Mouse (Mus musculus) right cerebral cortex, postnatal 10 days (tissue): ENCODE results near the gene Igsf8.

Experiments
- DNase-seq, 2 experiments: peaks; one replicate each; pipeline ENCODE4 v3.0.0; 2021; ENCODE audit warnings: low spot score in 2 of 2

The Igsf8 gene

DNA sequence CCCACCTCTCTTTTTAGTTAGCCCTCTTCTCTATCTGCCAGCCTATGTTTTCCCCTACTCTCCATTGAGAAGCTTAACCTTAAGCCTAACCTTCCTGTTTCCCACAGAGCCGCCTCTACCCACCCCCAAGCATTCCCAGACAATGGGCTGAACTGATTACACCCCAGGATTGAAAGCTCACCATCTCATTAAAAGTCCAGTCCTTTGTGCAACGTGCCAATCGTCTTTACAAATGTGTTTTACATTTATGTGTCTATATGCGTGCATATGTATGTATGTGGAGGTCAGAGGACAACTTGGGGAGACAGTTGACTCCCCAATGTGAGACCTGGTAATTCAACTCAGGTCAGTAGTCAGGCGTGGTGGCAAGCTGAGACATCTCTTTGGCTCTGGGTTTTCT lies 61.9 kb downstream of the Igsf8 start:
- no peak for DNase-seq

DNA sequence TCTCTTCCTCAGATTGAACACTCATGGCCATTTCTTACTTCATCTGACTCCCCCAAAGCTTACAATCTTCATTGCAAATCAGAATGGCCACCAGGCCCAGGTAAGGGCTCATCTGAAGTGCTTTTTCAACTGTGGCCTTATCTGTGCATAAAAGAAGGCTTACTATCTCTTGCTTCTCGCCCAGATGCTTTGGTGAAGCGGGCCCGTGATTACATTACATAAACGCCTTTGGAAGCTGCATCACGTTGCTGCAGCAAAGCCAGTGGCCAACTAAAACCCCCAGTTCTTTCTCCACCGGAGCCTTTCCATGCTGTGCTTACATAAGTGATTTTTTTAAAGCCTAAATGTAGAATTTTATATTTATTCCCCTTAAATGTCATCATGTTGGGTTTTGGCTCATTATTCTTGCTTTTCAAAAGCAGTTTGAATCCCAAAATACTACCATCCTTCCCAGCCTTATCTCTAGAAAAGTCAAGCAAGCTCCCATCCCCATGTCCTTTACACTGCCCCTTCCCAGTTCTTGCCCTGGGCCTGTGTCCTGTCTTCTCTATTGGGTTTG lies 62.4 kb downstream of the Igsf8 start:
- peak; percentile 79 to 88 for DNase-seq

DNA sequence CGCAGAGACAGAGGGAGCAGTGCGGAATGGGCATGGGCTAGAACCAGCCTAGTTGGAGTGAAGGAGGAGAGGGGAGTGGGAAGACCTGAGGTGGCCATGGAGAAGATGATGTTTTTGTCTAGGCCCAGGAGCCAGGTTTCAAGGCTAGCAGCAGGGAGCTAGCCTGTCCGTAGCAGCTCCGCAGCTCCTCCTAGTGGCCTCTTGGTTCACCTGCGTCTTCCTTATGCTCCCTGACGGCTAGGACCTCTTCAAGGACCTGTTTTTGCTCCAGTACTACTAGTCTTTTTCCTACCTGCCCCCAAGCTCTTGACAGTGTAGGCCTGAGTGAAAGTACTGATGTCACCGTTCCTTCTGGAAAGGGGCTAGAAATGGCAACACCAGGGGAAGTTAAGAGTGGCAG lies 63.3 kb downstream of the Igsf8 start:
- DNase-seq: peak; percentile 84

DNA sequence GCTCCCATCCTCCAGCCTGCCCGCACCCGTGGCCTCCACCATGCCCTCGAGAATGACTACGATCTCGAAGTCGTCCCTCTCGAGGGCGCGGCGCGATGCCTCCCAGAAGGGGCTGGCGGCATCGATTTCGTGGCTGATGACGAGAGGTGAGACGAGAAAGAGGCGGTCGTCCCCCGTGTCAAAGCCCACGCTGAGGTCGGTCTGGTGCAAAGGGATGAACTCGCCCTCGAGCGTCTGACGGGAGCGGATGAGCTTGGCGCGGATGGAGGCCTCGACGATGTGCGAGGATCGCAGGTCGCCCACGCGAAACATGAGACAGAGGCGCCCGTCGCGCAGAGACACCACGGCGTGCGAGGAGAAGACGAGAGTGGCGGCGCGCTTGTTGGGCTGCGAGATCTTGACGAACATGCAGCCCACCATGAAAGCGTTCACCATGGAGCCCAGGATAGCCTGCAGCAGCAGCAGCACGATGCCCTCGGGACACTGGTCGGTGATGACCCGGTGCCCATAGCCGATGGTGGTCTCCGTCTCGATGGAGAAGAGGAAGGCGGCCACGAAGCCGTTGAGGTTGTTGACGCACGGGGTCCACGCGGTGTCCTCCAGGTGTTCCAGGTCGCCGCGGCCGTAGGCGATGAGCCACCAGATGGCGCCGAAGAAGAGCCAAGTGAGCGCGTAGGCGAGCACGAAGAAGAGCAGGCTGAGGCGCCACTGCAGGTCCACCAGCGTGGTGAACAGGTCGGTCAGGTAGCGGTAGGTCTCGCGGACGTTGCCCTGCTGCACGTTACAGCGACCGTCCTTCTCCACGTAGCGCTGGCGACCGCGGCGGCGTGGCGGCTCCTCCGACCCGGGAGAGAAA lies 64.5 kb downstream of the Igsf8 start:
- peak; percentile 81 to 83 for DNase-seq

DNA sequence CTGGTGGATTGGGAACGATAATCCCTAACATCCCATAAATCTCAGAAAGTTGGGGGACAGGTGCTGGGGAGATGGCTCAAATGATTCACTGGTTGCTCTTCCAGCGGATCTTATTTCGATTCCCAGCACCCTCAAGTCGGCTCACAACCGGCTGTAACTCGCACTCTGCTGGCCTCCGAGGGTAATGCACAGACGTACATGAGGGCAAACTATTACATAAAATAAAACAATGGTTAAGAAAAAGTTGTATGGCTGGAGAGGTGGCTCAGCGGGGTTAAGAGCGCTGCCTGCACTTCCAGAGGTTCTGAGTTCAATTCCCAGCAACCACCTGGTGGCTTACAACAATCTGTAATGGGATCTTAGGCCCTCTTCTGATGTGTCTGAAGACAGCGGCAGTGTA lies 65.2 kb downstream of the Igsf8 start:
- no peak for DNase-seq

DNA sequence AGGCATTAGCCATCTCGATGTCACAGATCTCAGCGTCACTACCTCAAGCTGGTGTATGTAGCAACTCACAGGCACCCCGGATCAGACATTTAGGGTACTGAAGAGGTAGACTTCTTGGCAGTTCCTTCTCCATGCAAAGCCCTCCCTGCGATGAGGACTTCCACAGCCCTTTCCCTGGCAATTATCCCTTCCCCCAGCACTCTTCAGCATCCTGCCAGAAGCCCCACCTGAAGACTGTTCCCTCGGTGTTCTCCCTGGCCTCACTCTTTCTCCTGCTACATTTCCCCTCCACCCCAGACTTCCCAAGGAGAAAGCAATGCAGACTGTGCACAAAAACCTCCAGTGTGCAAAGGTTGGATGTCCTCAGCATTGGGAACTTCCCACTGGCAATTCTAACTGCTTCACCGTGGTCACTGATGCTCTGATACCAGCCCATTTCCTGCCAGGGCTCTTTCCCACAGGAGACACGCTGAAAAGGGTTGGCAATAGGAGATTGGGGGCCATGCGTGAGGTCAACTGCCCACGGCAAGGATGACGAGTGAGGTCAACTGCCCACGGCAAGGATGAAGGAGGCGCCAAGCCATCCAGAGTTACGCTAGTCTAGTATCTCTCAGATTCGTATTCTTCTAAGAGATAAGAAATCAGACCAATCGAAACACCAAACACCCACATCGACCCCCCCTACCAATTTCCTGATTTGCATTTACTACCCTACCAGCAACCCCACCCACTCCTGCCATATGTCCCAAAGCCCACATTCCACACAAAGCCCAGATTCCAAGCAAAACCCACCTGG lies 66.0 kb downstream of the Igsf8 start:
- peak; percentile 32 to 57 for DNase-seq

DNA sequence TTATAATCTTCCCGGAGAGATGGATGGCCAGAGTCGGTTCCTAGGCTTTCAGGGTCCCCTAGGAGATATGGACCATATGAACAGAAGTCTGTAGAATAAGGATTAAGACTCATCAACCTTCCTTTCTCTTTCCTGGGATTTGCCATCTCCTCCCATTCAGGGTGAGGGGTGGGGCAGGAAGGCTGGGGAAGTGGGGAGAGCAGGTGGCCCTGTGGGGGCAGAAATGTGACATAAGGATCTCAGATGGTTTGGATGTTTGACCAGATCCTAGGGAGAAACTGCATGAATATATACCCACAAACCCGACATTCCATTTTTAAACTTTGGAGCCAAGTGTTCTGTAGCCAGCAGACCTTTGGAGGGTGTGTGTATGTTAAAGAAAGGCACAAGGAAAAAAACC lies 66.6 kb downstream of the Igsf8 start:
- DNase-seq: no peak

DNA sequence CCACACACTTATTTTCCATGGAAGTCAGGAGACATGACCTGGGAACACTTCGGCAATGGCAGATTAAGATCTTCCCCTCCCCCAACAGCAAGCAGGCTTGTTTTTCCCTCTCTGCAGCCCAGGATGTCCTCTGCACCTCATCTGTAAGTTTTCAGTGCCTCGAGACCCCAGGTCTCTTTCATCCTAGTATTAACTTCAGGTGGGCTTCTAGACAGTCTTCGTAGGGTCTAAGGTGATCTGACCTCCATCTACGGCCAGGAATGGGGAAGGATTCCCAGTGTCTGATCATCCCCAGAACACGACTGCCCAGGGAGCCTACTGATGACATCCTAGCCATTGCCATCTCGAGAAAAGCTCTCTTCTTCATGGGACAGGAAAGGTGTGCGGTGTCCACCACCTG lies 67.0 kb downstream of the Igsf8 start:
- no peak for DNase-seq

DNA sequence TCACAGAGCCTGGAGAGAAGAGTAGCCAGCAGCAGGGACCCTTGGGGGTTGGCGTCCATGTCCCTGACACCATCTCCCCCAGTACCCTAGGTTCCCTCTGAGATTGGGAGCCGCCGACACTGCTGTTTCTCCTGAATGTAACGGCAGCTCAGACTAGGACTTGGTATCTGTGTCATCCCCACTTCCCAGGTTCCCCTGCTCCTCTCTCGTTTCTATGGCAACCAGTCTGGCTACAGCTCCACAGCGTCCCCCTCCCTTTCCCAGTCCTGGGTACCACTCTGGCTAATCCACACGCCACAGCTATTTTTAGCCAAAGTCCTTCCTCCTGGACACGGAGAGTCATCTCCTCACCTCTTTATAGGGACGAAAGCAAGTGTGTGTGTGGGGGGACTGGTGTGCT lies 67.7 kb downstream of the Igsf8 start, which contains the start of gene Kcnj9:
Gene Kcnj9 (minus strand): TSS at position 188 of the 400 bp plus-strand sequence.
- DNase-seq: peak; percentile 90 to 95

DNA sequence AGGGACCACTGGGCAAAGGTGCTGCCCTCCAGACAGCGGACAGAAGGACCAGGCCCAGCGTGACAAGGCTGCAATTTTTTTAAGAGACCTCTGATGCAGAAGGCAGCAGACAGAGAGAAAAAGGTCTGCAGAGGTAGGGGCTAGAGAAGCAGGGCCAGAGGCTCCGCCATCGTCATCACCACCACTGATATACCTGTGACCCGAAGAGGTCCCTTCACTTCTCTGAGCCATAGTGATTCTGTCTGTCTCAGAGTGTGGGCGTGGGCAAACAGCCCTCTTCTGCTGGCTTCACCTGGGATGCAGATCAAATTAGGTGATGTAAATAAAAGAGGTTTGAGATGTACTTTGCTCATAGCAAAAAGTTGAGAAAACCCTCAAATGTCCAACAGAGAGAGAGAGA lies 68.2 kb downstream of the Igsf8 start:
- no peak for DNase-seq

DNA sequence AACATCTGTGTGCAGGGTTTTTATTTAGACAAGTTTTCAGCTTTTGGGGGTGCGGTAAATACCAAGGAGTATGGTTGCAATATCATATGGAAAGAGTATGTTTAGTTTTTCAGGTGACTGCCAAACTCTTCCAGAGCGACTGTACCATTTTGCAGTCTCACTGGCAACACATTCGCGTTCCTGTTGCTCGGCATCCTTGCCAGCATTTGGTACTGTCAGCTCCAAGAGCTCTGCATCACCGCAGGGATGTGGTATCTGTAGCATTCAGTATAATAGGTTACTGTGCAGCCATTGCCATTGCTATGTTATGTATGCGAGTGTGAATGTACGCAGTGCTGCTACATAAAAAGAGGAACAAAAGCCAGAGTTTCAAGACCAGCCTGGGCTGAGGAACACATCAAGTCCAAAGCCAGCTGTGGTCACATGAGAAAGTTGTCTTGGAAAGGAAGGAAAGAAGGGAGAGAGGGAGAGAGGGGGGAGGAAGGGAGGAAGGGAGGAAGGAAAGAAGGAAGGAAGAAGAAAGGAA lies 70.0 kb downstream of the Igsf8 start:
- DNase-seq: peak; percentile 46 to 56

DNA sequence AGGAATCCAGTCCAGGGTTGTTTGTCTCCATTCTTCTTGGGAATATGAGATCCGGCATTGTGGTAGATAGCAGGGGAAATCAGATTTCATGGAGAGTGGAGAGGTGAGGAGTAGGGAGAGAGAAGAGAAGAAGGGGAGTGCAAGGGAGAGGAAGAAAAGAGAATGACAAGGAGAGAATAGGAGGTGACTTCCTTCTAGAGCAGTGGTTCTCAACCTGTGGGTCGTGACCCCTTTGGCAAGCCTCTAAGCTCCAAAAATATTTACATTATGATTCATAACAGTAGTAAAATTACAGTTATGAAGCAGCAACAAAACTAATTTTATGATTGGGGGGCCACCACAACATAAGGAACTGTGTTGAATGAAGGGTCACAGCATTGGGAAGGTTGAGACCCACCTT lies 71.5 kb downstream of the Igsf8 start:
- DNase-seq: no peak

DNA sequence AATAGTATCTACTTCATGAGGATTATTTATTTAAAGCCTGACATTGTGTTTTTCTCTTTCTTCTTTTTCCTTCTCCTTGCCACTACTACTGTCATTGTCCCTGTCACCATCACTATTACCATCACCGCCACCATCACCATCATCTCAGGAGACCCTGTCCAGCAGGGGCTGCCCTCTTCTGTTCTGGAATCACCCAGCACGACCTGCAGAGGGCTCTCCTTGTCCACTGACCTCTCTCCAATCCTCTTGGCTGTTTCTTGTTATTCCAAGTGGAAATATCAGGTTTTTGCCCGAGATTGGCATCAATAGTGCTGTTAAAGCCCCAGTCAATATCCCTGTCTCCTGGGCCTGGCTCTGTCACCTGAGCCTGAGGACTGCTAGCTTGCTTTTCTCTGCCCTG lies 72.1 kb downstream of the Igsf8 start:
- DNase-seq: peak in 1 of 2 experiments; percentile 39

DNA sequence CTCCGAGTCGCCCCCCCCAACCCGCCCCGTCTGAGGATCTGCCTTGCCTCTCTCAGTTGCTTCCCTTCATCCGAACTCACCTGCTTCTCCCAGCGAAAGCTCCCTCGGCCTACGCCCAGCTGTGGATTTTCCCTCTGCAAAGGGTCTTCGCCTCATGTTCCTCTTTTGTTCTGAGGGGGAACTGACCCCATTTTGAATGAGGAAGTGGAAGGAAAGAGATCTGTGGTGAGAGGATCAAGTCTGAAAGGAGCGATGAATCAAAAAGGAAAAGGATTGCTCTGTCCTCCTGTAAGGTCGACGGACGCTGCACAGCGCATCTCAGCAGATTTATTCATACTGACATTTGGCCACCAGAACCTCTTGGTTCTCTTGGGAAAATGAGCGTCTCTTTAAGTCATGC lies 74.4 kb downstream of the Igsf8 start:
- DNase-seq: no peak

DNA sequence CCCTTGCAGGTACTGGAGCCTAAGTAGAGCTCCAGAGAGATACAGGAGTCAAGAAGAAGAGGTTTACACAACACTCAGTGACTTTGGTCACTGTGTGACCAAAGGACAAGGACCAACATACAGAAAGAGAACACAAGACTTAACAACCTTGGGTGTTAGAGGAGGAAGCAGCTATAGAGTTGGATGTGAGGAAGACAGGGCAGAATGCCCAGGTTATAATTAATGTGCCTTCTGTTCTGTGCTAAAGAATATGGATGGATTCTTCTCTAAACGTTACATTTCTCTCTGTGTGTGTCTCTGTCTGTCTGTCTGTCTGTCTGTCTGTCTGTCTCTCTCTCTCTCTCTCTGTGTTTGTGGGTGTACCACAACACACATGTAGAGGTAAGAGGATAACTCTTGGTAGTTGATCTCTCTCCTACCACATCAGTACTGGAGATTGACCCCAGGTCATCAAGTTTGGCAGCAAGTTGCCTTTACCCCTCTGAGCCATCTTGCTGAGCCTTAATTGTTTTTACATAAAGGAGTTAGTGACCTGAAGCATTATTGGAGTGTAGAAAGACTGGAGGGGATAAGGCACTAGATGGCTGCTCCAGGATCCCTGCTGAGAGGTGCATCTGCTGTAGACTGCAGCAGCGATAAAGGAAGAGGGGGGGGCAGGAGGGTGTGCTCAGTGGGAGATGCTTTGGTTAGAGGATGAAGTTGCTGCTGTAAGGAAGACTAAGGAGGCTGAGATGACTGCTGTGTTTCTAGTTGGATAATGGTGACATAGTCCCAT lies 76.2 kb downstream of the Igsf8 start:
- DNase-seq: no peak

DNA sequence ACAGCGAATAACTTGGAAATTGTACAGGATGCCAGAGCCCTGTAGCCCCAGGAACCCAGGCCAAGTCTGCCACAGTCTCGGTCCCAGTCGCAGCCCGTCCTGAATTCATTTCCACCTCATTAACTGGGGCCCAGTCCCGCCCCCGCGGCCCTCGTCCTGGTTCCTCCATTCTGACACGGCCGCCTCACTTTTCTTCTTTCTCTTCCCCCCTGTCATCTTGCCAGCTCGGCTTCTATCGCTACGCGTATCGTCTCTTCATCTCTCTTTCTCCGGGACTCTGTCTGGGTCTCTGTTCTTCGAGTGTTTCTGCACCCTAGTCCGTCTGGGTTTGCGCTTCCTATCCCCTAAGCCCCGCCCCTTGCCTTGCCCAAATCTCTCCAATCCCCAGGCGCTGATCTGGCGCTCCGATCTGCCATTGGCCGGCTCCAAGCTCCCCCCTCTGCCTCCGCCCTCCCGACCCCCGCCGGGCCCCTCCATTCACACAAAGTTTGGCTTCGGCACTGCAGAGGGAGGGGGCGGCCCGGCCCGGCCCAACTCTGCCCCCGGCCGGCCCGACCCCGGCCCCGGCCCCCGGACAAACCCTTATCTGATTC lies 79.4 kb downstream of the Igsf8 start, which contains the start of gene Kcnj10:
Gene Kcnj10 (plus strand): TSS at position 482 of the 593 bp plus-strand sequence.
- peak; percentile 92 for DNase-seq

DNA sequence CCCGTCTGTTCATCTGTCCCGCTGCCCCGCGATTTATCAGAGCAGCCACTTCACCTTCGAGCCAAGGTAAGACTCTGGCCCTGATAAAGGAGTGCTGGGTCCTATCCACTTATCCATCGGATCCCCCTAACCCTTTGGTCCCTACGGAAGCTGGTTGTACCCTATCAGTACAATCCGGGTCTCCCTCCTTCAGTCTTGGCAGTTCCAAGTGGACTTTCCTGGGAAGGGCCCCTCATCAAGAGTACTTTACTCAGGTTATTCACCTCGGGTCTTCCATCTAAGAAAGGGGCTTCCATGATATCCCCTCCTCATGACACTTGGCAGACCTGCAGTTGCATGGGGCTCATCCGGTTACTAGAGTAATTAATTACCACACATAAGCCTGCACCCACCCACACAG lies 79.9 kb downstream of the Igsf8 start:
- DNase-seq: no peak

DNA sequence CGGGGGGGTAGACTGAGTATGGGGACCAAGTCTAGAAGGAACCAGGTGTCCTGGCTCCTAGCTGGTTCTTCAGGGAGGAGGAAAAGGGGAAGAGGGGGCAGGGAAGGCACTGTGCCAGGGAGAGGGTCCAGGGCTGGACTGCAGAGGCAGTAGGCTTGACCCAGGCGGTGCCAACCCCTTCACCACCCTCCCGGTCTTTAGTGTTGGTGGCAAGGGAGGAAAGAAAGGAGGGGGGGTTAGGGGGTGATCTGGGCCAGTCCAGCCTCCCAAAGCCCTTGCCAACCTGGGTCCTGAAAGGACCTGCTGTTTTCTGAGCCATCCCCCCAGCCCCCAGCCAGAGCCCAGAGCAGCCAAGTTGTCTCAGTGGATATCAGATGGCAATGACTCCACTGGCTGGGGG lies 81.3 kb downstream of the Igsf8 start:
- DNase-seq: peak; percentile 88 to 90

DNA sequence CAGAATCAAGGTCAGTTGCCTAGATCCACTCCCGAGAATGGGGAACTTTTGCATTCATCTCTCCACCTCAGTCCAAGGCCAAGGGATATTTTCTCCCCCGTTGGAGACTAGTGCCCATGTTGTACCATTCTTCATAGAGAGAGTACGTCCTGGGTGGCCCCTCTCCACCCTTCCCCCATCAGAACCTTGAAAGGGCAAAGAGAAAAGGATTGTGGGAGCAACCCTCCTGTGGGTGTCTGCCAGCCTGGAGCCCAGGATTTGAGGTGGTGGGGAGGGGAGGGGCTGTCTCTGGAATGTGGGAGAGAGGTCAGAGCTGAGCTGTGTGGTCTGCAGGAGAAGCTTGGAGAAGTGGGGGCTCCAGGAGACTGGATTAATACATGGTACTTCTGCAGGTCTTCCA lies 82.5 kb downstream of the Igsf8 start:
- peak; percentile 65 to 68 for DNase-seq

DNA sequence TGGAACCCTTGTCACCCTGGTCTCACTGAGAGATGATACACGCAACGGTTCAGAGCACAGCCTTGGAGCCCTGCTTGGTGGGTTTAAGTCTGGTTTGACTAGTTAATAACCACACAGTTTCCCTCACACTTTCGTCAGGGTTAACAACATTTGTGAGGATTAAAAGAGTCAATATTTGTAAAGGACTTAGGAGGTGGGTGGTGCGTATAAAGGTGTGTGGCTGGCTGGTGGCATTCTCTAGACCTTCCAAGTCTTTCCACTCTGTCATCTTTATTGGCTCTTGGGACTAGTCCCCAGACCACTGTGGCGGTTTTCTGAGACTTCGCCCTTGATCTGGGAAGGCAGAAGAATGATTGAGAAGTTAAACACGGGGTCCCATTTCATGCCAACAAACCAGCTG lies 83.4 kb downstream of the Igsf8 start:
- no peak for DNase-seq

DNA sequence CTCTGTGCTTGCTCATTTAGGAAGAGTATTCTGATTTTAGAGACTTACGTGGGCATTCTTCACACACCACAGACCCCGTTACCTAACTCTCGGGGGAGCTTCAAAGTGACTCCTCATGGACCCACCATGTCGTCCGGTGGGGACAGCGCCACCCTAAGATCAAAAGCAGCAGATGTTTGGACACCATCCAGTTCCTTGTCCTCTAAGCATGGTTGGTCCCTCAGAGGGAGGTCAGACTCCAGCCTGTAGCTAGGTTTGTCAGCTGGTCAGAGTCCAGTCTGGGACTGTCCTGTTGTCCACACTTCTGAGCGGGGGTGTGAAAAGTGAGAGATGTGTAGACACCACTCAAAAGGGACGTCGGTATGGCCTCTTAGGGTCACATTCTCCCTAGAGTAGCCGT lies 85.3 kb downstream of the Igsf8 start:
- DNase-seq: peak in 1 of 2 experiments; percentile 29
